Mouse (Mus musculus): ENCODE measurements at regions not wholly inside any gene's neighbourhood (a gene's known extent, or its start where the extent isn't known, plus 50 kb on each side); places are given as distances from the start of the nearest gene placed in this dataset.

GRCm38 (mm10) chr12:79949101-79949824, 163.6 kb downstream of the Zfp36l1 start:
- no peak for TF ChIP-seq CTCF (IDR thresholded peaks at IDR 0.05; ENCODE audit: extremely low read depth, insufficient read length, insufficient replicate concordance, low read depth, low read length)
- no peak for TF ChIP-seq POLR2A (IDR thresholded peaks at IDR 0.05; ENCODE audit: low read depth, low read length)
- H3K4me1 ChIP-seq (ENCODE audit: control insufficient read depth, insufficient read depth, insufficient read length, low read length): peaks cover 8% of the 10 kb centered on the region; the same call in 1 of the 2 replicates
- H3K36me3 ChIP-seq (ENCODE audit: control insufficient read depth, insufficient read depth, low read length): no peaks in the 10 kb centered on the region
- 72% methylated on average over 14 of the region's 14 CpGs for WGBS
- no peaks in the 10 kb centered on the region for H3K27me3 ChIP-seq (ENCODE audit: control insufficient read depth, insufficient read depth, low read length)
- peak overlapping the region; percentile 38 for H3K27ac ChIP-seq (ENCODE audit: insufficient read depth, low read depth, low read length)
- H3K4me3 ChIP-seq (ENCODE audit: low read depth, low read length): no peak overlapping the region

GRCm38 (mm10) chr12:79947574-79947973, 165.2 kb downstream of the Zfp36l1 start:
- Histone ChIP-seq H3K27ac (ENCODE audit: insufficient read depth, low read depth, low read length) (no peak overlapping the region), H3K4me1 (ENCODE audit: control insufficient read depth, insufficient read depth, insufficient read length, low read length) (peaks cover 11% of the 10 kb centered on the region; the same call in 1 of the 2 replicates), H3K4me3 (ENCODE audit: low read depth, low read length) (no peak overlapping the region), H3K27me3 (ENCODE audit: control insufficient read depth, insufficient read depth, low read length) (no peaks in the 10 kb centered on the region), H3K36me3 (ENCODE audit: control insufficient read depth, insufficient read depth, low read length) (no peaks in the 10 kb centered on the region)
- 95% methylated on average over 4 of the region's 4 CpGs for WGBS
- TF ChIP-seq POLR2A (IDR thresholded peaks at IDR 0.05; ENCODE audit: low read depth, low read length) (no peak), CTCF (IDR thresholded peaks at IDR 0.05; ENCODE audit: extremely low read depth, insufficient read length, insufficient replicate concordance, low read depth, low read length) (no peak)

- WGBS: 93% methylated on average over 10 of the region's 10 CpGs
- no peak overlapping the region for H3K4me3 ChIP-seq (ENCODE audit: low read depth, low read length)
- H3K4me1 ChIP-seq (ENCODE audit: control insufficient read depth, insufficient read depth, insufficient read length, low read length): peaks cover 14% of the 10 kb centered on the region
- H3K27ac ChIP-seq (ENCODE audit: insufficient read depth, low read depth, low read length): no peak overlapping the region
- no peaks in the 10 kb centered on the region for H3K27me3 ChIP-seq (ENCODE audit: control insufficient read depth, insufficient read depth, low read length)
- no peak for TF ChIP-seq CTCF (IDR thresholded peaks at IDR 0.05; ENCODE audit: extremely low read depth, insufficient read length, insufficient replicate concordance, low read depth, low read length)
- TF ChIP-seq POLR2A (IDR thresholded peaks at IDR 0.05; ENCODE audit: low read depth, low read length): no peak
- no peaks in the 10 kb centered on the region for H3K36me3 ChIP-seq (ENCODE audit: control insufficient read depth, insufficient read depth, low read length)
Observed at GRCm38 (mm10) chr12:79946777-79947176, 166.0 kb downstream of the Zfp36l1 start.

GRCm38 (mm10) chr12:79945899-79946298, 166.9 kb downstream of the Zfp36l1 start:
- H3K4me1 ChIP-seq (ENCODE audit: control insufficient read depth, insufficient read depth, insufficient read length, low read length): peaks cover 14% of the 10 kb centered on the region
- WGBS: 88% methylated on average over 4 of the region's 4 CpGs
- H3K27me3 ChIP-seq (ENCODE audit: control insufficient read depth, insufficient read depth, low read length): no peaks in the 10 kb centered on the region
- TF ChIP-seq POLR2A (IDR thresholded peaks at IDR 0.05; ENCODE audit: low read depth, low read length): no peak
- TF ChIP-seq CTCF (IDR thresholded peaks at IDR 0.05; ENCODE audit: extremely low read depth, insufficient read length, insufficient replicate concordance, low read depth, low read length): no peak
- H3K36me3 ChIP-seq (ENCODE audit: control insufficient read depth, insufficient read depth, low read length): no peaks in the 10 kb centered on the region
- H3K4me3 ChIP-seq (ENCODE audit: low read depth, low read length): no peak overlapping the region
- H3K27ac ChIP-seq (ENCODE audit: insufficient read depth, low read depth, low read length): peak overlapping the region; percentile 85

- no peak overlapping the region for H3K4me3 ChIP-seq (ENCODE audit: low read depth, low read length)
- TF ChIP-seq CTCF (IDR thresholded peaks at IDR 0.05; ENCODE audit: extremely low read depth, insufficient read length, insufficient replicate concordance, low read depth, low read length) (no peak), POLR2A (IDR thresholded peaks at IDR 0.05; ENCODE audit: low read depth, low read length) (no peak)
- H3K27me3 ChIP-seq (ENCODE audit: control insufficient read depth, insufficient read depth, low read length): no peaks in the 10 kb centered on the region
- H3K4me1 ChIP-seq (ENCODE audit: control insufficient read depth, insufficient read depth, insufficient read length, low read length): peaks cover 14% of the 10 kb centered on the region
- no peaks in the 10 kb centered on the region for H3K36me3 ChIP-seq (ENCODE audit: control insufficient read depth, insufficient read depth, low read length)
- 22% methylated on average over 6 of the region's 6 CpGs for WGBS
- peak overlapping the region; percentile 85 for H3K27ac ChIP-seq (ENCODE audit: insufficient read depth, low read depth, low read length)
Observed at GRCm38 (mm10) chr12:79944714-79945493, 167.9 kb downstream of the Zfp36l1 start.

- H3K27ac ChIP-seq (ENCODE audit: insufficient read depth, low read depth, low read length): peak overlapping the region; percentile 85
- peaks cover 14% of the 10 kb centered on the region for H3K4me1 ChIP-seq (ENCODE audit: control insufficient read depth, insufficient read depth, insufficient read length, low read length)
- WGBS: 87% methylated on average over 10 of the region's 10 CpGs
- no peaks in the 10 kb centered on the region for H3K36me3 ChIP-seq (ENCODE audit: control insufficient read depth, insufficient read depth, low read length)
- H3K27me3 ChIP-seq (ENCODE audit: control insufficient read depth, insufficient read depth, low read length): no peaks in the 10 kb centered on the region
- no peak overlapping the region for H3K4me3 ChIP-seq (ENCODE audit: low read depth, low read length)
- no peak for TF ChIP-seq POLR2A (IDR thresholded peaks at IDR 0.05; ENCODE audit: low read depth, low read length)
- no peak for TF ChIP-seq CTCF (IDR thresholded peaks at IDR 0.05; ENCODE audit: extremely low read depth, insufficient read length, insufficient replicate concordance, low read depth, low read length)
Observed at GRCm38 (mm10) chr12:79944090-79944489, 168.7 kb downstream of the Zfp36l1 start.

GRCm38 (mm10) chr12:79942563-79943131, 170.2 kb downstream of the Zfp36l1 start:
- Histone ChIP-seq H3K27ac (ENCODE audit: insufficient read depth, low read depth, low read length) (peak overlapping the region; percentile 59), H3K4me1 (ENCODE audit: control insufficient read depth, insufficient read depth, insufficient read length, low read length) (peaks cover 19% of the 10 kb centered on the region), H3K4me3 (ENCODE audit: low read depth, low read length) (no peak overlapping the region), H3K27me3 (ENCODE audit: control insufficient read depth, insufficient read depth, low read length) (no peaks in the 10 kb centered on the region), H3K36me3 (ENCODE audit: control insufficient read depth, insufficient read depth, low read length) (no peaks in the 10 kb centered on the region)
- 38% methylated on average over 10 of the region's 10 CpGs for WGBS
- TF ChIP-seq POLR2A (IDR thresholded peaks at IDR 0.05; ENCODE audit: low read depth, low read length) (no peak), CTCF (IDR thresholded peaks at IDR 0.05; ENCODE audit: extremely low read depth, insufficient read length, insufficient replicate concordance, low read depth, low read length) (no peak)

Measured in small intestine, adult 2 months (tissue).